Mouse (Mus musculus): ENCODE results near the gene Dus1l.
A peak's percentile ranks its signal among the peaks of the same experiment; 100 is the strongest.
"Not testable (repeated sequence)": the region's sequence is repeated elsewhere in the genome, so short reads cannot be mapped to it uniquely, and the experiment has no call there.

Gene Dus1l

GRCm38 (mm10) chr11:120795756-120796613 is at the start of gene Dus1l:
Gene Dus1l, minus strand, starts transcription at chr11:120796403.
- peak; percentile 97 for DNase-seq (ENCODE audit: low read depth, low spot score)

DNA sequence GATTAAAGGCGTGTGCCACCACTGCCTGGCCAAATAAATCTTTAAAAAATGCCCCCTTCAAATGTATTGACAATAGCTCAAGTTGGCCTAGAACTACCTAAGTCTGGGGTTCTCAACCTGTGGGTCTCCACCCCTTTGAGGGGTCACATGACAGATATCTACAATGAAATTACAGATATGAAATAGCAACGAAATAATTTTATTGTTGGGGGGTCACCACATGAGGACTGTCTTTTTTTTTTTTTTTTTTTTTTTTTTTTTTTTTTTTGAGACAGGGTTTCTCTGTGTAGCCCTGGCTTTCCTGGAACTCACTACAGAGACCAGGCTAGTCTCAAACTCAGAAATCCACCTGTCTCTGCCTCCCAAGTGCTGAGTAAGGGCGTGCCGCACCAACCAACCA is 48.1 kb upstream of the Dus1l start:
- DNase-seq (ENCODE audit: low read depth, low spot score), result no peak

- no peak for DNase-seq (ENCODE audit: low read depth, low spot score)
These were observed 37.5 kb upstream of the Dus1l start for GRCm38 (mm10) chr11:120833555-120834280.

DNA sequence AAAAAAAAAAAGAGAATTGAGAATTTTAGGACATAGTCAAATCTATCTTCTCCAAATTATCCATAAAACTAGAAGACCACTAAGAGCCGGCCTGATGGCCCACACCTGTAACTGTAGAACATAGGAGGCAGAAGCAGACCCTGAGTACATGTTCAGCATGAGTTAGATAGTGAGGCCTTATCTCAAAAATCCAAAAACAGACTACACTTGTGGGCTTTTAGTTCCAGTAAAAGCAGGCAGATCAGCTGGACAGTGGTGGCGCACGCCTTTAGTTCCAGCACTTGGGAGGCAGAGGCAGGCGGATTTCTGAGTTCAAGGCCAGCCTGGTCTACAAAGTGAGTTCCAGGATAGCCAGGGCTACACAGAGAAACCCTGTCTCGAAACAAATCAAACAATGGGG is 36.8 kb upstream of the Dus1l start:
- not testable (repeated sequence) for DNase-seq (ENCODE audit: low read depth, low spot score)

- no peak for DNase-seq (ENCODE audit: low read depth, low spot score)
These were observed 35.6 kb upstream of the Dus1l start for GRCm38 (mm10) chr11:120831659-120832440.

DNA sequence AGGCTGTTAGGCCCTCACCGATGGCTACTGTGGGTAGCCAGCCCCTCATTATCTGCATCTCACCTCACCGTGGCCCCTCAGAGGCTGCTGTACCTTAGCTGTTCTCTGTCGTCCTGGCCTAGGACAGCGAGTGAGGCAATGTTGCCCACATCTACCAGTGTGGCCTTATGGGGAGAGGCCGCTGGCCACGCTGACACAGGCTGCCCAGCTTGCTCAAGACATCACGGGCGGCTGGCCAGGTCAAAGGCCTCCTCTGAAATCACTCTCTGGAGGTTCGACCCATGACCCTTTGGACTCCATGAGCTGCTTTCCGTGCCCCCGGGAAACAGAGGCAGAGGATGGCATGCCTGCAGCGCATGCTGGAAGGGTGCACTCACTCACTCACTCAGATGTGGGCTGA is 34.5 kb upstream of the Dus1l start:
- no peak for DNase-seq (ENCODE audit: low read depth, low spot score)

DNA sequence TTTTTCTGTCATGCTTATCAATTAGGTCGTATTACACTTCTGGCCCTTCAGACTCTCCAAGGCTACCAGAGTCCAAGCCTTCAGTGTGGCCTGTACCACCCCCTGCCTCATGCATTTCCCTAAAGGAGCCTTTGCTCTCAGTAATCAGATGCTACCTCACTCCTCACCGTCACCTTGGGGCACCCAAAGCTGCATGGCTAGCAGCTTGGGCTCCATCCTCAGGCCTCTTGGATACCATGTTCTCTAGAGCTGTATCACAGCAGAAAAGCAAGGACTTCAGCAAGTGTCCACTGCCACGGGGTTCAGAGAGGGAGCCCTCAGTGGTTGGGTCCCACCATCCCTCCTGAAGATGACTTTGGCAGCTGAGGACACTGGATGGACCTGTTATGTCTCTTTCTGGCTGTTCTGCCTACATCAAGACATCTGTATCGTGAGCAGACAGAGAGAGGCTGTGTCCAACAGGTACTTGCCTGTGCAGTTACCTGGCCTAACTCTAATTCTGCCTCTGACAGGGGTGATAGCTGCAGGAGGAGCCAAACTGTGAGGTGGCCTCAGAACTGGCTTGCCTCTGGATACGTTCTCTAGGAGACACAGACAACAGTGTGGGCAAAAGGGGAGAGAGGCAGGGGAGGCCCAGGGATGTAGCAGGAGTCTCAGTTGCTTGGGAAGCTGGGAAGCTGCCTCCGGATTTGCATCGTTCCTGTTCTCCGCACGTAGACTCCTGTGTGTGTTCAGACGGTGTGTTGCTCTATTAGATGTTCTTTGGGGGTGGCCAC is 33.7 kb upstream of the Dus1l start:
- no peak for DNase-seq (ENCODE audit: low read depth, low spot score)

DNA sequence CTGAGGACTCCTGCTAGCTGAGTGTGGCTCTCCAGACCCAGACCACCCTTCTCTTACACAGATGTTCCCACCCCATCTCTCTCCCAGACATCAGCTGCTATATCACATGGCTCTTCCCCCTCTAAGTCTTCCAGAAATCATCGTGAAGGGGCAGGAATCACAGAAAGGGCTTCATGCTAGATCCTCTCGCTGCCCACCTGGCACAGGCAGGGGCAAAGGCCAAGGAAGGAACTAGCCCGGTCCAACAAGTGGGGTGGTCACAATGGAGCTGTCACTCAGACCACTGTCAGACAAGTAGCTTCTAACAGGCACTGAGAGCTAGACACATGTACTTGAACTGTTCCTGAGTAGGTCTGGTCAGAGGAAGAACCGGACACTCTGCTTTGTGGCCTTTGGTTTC is 32.2 kb upstream of the Dus1l start:
- no peak for DNase-seq (ENCODE audit: low read depth, low spot score)

DNA sequence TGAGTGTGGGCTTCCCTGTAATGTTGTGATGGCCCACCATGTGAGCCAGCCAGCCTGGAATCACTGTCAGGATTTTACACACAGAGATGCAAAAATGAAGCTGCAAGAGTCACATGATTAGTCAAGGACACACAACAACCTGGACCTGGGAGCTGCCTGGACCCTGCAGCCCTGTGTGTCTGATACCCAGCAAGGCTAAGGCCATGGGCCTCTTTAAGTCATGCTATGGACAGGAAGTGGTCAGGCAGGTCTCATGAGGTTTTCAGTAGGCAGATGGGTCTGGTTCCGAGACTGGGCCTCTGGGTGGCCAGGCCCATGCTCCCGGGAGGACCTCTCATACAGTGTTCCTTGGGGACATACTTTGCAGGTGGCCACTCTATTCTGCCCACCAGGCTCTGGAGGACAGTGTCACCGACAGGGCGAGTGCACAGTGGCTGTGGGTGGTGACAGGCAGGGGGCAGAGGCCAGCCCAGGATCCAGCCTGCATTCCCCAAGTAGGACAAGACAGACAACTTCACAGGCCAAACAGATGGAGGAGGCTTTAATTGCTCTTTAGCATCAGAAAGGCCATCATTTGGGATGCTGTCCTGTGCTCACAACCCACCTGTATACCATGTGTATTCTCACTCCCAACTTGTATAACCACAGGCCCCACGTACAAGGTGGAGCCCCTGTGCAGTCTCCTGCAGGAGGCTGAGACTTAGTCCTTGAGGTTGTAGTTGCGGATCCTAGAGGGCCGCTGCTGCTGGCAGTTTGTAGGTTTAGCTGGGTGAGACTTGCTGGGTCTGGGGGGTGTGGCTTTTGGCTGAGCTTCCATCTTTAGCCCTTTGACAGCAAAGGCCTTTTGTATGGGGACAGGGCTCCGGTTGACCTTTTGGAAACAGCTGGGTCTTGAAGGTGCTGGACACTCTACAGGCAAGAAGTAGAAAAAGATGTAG is 30.1 kb upstream of the Dus1l start:
- DNase-seq (ENCODE audit: low read depth, low spot score), result no peak

DNA sequence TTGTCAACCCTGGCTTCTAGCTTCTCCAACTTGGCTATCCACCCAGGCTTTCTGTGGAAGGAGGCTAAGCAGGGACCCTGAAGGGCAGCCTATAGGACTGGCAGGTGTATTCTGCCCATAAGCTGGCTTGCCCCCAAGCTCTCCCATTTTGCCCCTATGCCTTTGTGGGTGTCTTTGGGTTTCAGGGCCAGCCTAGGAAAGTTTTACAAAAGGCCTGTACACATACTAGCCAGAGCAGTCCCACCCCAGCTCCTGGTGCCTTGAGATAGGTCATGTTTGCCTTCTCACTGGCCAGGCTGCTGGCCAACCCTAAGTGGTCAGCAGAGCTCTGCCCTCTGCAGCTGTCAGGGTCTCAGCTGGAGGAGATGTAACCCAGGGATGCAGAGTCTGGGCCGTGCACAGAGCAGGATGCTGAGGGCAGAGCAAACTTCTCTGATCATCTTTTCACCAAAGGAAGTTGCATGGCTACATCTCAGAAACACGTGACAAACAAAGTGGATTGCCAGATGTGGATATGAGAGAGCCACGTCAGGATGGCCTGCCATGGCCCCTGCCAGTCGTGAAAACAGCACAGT is 29.2 kb upstream of the Dus1l start:
- peak; percentile 38 for DNase-seq (ENCODE audit: low read depth, low spot score)

DNA sequence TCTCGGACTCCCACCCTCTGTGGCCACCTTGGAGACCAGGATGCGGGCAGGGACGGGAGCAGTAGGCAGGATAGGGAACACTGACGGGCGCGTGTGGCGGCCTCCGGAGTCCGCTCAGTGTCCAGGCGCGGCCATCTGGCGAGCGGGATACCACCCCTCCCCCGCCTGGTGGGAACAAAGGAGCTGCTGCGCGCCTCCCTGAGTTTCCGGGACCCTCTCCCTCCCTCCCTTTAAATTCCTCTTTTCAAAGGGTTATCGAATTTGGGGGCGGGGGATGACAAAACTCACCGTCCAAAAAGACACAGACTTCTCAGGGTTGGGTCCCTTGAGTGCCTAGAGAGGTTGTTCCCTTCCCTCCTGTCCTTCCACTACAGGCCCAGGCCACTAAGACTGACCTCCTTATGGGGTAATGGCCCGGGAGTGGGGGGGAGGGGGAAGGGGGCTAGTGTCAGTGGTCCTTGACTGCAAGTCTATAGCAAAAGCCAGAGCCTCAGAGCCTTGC is 28.6 kb upstream of the Dus1l start:
- DNase-seq (ENCODE audit: low read depth, low spot score), result no peak

GRCm38 (mm10) chr11:120823956-120824786 is 28.0 kb upstream of the Dus1l start, which contains the start of gene Fasn:
Gene Fasn, minus strand, starts transcription at chr11:120824547.
- DNase-seq (ENCODE audit: low read depth, low spot score), result peak; percentile 94

DNA sequence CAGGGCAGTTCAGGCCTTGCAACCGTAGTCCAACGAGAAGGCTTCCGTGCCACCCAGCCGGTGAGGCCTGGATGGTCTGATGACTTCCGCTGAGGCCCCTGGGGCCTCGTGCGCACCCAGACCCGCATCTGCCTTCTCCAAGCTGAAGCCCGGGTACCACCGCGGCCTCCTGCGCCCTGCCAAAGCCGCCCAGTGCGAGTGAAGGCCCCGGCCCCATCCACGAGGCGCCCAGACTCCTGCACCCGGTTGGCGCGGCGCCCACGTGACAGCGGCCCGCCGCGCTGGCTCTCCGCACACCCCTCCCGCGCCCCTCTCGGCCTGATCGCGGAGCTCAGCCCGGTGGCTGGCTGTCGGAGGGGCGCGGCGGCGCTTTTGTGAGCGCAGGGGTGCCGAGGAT is 27.3 kb upstream of the Dus1l start:
- DNase-seq (ENCODE audit: low read depth, low spot score), result no peak

DNA sequence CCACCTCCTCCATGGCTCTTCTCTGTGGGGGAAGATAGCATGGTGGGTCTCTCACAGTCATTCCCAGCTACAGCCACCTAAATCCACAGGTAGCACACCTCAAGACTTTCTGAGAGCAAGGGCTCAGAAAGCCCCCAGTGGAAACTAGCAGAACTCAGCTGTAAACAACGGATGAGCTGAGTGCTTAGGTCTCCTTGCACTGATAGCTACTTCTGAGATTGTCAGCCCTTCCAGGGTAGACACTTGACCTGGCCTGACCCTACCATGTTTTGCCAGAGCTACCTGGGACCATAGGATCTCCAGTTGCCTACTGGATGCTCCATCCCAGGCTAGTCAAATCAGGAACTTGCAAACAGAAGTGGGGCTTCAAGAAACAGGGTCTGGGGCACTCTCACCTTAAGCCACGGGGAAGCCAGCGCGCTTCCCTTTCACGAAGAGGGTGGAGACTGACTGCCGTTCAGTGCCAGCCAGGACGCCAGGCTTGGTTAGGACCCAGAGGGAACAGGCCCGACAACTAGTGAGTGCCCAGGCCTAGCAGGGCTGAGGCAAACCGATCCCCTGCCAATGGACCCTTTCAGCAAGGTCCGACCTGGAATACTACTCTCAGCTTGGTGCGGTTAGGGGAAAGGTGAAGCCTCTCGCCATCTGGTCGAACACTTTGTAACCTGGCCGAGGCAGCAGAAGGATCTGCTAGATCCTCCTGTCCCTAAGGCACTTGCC is 26.8 kb upstream of the Dus1l start:
- peak; percentile 41 for DNase-seq (ENCODE audit: low read depth, low spot score)

DNA sequence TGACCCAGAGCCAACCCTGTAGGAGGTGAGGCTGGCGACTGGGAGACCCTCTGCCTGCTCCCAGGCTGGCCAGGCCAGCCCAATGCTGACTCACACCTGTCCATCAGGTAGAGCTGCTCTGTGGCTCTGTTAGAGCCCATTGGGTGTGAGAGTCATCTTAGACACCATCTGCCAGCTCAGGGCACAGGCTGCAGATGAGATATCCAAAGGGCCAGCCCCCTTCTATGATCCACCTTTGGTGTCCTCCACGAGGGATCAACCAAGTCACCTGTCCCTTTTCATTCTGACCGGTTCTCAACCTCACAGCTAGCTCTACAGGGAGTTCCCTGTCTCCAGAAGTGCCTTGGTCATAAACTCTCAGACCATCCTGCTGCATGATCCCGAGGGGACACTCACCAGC is 26.1 kb upstream of the Dus1l start:
- no peak for DNase-seq (ENCODE audit: low read depth, low spot score)

- no peak for DNase-seq (ENCODE audit: low read depth, low spot score)
These were observed 25.1 kb upstream of the Dus1l start for GRCm38 (mm10) chr11:120821076-120821922.

DNA sequence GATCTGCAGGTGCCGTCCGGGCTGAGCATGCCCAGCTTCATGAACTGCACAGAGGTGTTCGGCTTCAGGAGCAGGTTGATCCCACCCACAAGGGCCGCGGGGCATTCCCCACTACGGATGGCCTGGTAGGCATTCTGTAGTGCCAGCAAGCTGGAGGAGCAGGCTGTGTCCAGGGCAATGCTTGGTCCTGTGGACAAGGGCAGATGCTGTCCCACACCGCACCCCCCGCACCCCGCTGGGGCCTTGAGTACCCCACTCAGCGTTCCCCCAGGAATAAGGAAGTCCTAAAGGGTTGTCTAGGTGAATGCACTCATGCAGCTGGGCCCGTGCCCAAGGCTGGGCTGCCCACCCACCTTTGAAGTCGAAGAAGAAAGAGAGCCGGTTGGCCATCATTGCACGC is 24.3 kb upstream of the Dus1l start:
- DNase-seq (ENCODE audit: low read depth, low spot score), result no peak
